Mouse (Mus musculus) olfactory bulb, adult 2 months (tissue): ENCODE measurements around the gene Slc37a4.
"Not testable (repeated sequence)": the region's sequence is repeated elsewhere in the genome, so short reads cannot be mapped to it uniquely, and the experiment has no call there.

Experiments used
- CTCF ChIP-seq: fragments of 200-500 bp; IDR thresholded peaks from 2 replicates; pipeline ENCODE4 v1.5.1; 2012; ENCODE audit warnings: low read depth, mild to moderate bottlenecking, low read length, moderate library complexity; ENCODE audit not compliant: insufficient read depth
- POLR2A ChIP-seq: fragments of 200-500 bp; IDR thresholded peaks from 2 replicates; pipeline ENCODE4 v1.6.1; 2012; ENCODE audit warnings: mild to moderate bottlenecking, low read depth, low read length, moderate library complexity; ENCODE audit not compliant: insufficient read depth

GRCm38 (mm10) chr9:44377335-44377734, 19.3 kb upstream of the Slc37a4 start:
- TF ChIP-seq POLR2A, CTCF: not testable (repeated sequence)
